Mouse (Mus musculus) stomach, embryonic 14.5 days (tissue): ENCODE measurements at regions not wholly inside any gene's neighbourhood (a gene's known extent, or its start where the extent isn't known, plus 50 kb on each side); places are given as distances from the start of the nearest gene placed in this dataset.

ENCODE experiments used
- ATAC-seq: fragments of 200-750 bp; cut with Nextera tagmentation; 2 replicates; pipeline ENCODE4 v1.8.0; 2017; ENCODE audit warnings: low read depth, moderate TSS enrichment; ENCODE audit not compliant: insufficient number of reproducible peaks, insufficient read depth, low FRiP score
- H3K27ac ChIP-seq: fragments of 300-500 bp; sonication (generic); 2 replicates; pipeline ENCODE4 v1.5.1; 2014; ENCODE audit warnings: mild to moderate bottlenecking, low read length, moderate library complexity, mixed read lengths
- H3K27me3 ChIP-seq: fragments of 300-500 bp; sonication (generic); 2 replicates; pipeline ENCODE4 v1.6.1; 2014; ENCODE audit warnings: low read length, control low read depth, mixed read lengths; ENCODE audit not compliant: control insufficient read depth, insufficient read depth
- H3K36me3 ChIP-seq: fragments of 300-500 bp; sonication (generic); 2 replicates; pipeline ENCODE4 v1.6.1; 2014; ENCODE audit warnings: mild to moderate bottlenecking, control low read depth, low read length, moderate library complexity, mixed read lengths; ENCODE audit not compliant: control insufficient read depth, insufficient read depth
- H3K4me1 ChIP-seq: fragments of 300-500 bp; sonication (generic); 2 replicates; pipeline ENCODE4 v1.6.1; 2014; ENCODE audit warnings: low read length, control low read depth, mixed read lengths; ENCODE audit not compliant: control insufficient read depth, insufficient read depth
- H3K4me2 ChIP-seq: fragments of 300-500 bp; sonication (generic); replicated peaks from 2 replicates; pipeline ENCODE4 v1.6.1; 2014; ENCODE audit warnings: low read depth, low read length, control low read depth
- H3K4me3 ChIP-seq: fragments of 300-500 bp; sonication (generic); 2 replicates; pipeline ENCODE4 v1.5.1; 2014; ENCODE audit warnings: low read depth, low read length, control low read depth
- H3K9ac ChIP-seq: fragments of 300-500 bp; sonication (generic); replicated peaks from 2 replicates; pipeline ENCODE4 v1.6.1; 2014; ENCODE audit warnings: low read depth, mild to moderate bottlenecking, control low read depth, low read length, moderate library complexity, mixed read lengths
- H3K9me3 ChIP-seq: fragments of 300-500 bp; sonication (generic); 2 replicates; pipeline ENCODE4 v1.6.1; 2016; ENCODE audit warnings: low read depth, low read length, control low read depth; ENCODE audit not compliant: control insufficient read depth
- WGBS: fragments of 180-500 bp; shearing (Covaris S2); extraction: QIAGEN DNeasy Blood & Tissue Kit; methylation state at CpG from one replicate; pipeline ENCODE4 v1.1.7; 2014; 5-methylcytosine and 5-hydroxymethylcytosine counted together

- no peak overlapping the region for H3K4me3 ChIP-seq
- H3K9me3 ChIP-seq, result no peaks in the 10 kb centered on the region
- no peak overlapping the region for H3K4me2 ChIP-seq
- ATAC-seq, result no peak
- H3K27ac ChIP-seq, result no peak overlapping the region
- H3K27me3 ChIP-seq, result no peaks in the 10 kb centered on the region
- 58% methylated on average over 5 of the region's 5 CpGs for WGBS
- H3K9ac ChIP-seq, result no peak overlapping the region
- H3K36me3 ChIP-seq, result no peaks in the 10 kb centered on the region
- no peaks in the 10 kb centered on the region for H3K4me1 ChIP-seq
Measured at GRCm38 (mm10) chr13:106643302-106643975, 293.3 kb downstream of the Ipo11 start.

- ATAC-seq, result no peak
- no peaks in the 10 kb centered on the region for H3K4me1 ChIP-seq
- no peak overlapping the region for H3K4me2 ChIP-seq
- H3K27me3 ChIP-seq, result no peaks in the 10 kb centered on the region
- H3K27ac ChIP-seq, result no peak overlapping the region
- no peaks in the 10 kb centered on the region for H3K36me3 ChIP-seq
- H3K4me3 ChIP-seq, result no peak overlapping the region
- no peak overlapping the region for H3K9ac ChIP-seq
- no peaks in the 10 kb centered on the region for H3K9me3 ChIP-seq
- WGBS, result 74% methylated on average over 7 of the region's 7 CpGs
Measured at GRCm38 (mm10) chr13:106638706-106639385, 297.9 kb downstream of the Ipo11 start.

DNA sequence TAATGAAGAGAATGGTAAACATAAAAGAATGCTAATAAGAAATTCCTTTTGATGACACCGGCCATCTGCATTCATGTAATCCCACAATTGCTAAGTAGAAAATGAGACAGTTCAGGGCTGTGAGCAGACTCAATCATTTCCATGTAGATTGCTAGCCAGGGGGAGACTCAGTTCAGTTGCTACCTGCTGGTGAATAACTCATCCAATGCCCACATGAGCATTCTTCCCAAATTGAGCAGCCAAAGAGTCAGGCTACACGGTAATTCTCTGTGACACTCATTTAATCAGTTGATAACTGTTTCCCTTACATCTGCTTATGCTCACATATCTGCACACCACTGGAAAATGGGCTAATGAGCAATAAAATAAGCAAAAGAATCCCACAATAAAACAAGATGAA lies 345.0 kb downstream of the Ipo11 start:
- no peaks in the 10 kb centered on the region for H3K36me3 ChIP-seq
- no peak for ATAC-seq

GRCm38 (mm10) chr13:106567658-106568359 lies 368.9 kb downstream of the Ipo11 start:
- 85% methylated on average over 9 of the region's 9 CpGs for WGBS
- no peak overlapping the region for H3K9ac ChIP-seq
- H3K4me1 ChIP-seq, result no peaks in the 10 kb centered on the region

More for the DNA sequence above, 345.0 kb downstream of the Ipo11 start:
- Histone ChIP-seq H3K9me3 (no peaks in the 10 kb centered on the region), H3K27me3 (no peaks in the 10 kb centered on the region), H3K4me2 (no peak overlapping the region), H3K27ac (no peak overlapping the region), H3K4me3 (no peak overlapping the region), H3K4me1 (no peaks in the 10 kb centered on the region), H3K9ac (no peak overlapping the region)
- WGBS, result 63% methylated on average over 2 of the region's 2 CpGs

GRCm38 (mm10) chr13:106562588-106562987 lies 374.2 kb downstream of the Ipo11 start:
- Histone ChIP-seq H3K27ac (no peak overlapping the region), H3K9ac (no peak overlapping the region), H3K4me2 (no peak overlapping the region), H3K36me3 (no peaks in the 10 kb centered on the region), H3K4me3 (no peak overlapping the region), H3K4me1 (no peaks in the 10 kb centered on the region), H3K27me3 (no peaks in the 10 kb centered on the region), H3K9me3 (no peaks in the 10 kb centered on the region)
- ATAC-seq, result no peak
- WGBS, result 82% methylated on average over 1 of the region's 1 CpGs

More at GRCm38 (mm10) chr13:106567658-106568359, 368.9 kb downstream of the Ipo11 start:
- H3K27ac ChIP-seq, result no peak overlapping the region
- H3K4me3 ChIP-seq, result no peak overlapping the region
- no peaks in the 10 kb centered on the region for H3K36me3 ChIP-seq
- no peak overlapping the region for H3K4me2 ChIP-seq
- H3K27me3 ChIP-seq, result no peaks in the 10 kb centered on the region
- ATAC-seq, result no peak
- H3K9me3 ChIP-seq, result no peaks in the 10 kb centered on the region

GRCm38 (mm10) chr13:106562161-106562560 lies 374.6 kb downstream of the Ipo11 start:
- Histone ChIP-seq H3K27me3 (no peaks in the 10 kb centered on the region), H3K4me3 (no peak overlapping the region), H3K4me1 (no peaks in the 10 kb centered on the region), H3K4me2 (no peak overlapping the region), H3K36me3 (no peaks in the 10 kb centered on the region), H3K9me3 (no peaks in the 10 kb centered on the region), H3K9ac (no peak overlapping the region), H3K27ac (no peak overlapping the region)
- 75% methylated on average over 4 of the region's 4 CpGs for WGBS
- no peak for ATAC-seq

DNA sequence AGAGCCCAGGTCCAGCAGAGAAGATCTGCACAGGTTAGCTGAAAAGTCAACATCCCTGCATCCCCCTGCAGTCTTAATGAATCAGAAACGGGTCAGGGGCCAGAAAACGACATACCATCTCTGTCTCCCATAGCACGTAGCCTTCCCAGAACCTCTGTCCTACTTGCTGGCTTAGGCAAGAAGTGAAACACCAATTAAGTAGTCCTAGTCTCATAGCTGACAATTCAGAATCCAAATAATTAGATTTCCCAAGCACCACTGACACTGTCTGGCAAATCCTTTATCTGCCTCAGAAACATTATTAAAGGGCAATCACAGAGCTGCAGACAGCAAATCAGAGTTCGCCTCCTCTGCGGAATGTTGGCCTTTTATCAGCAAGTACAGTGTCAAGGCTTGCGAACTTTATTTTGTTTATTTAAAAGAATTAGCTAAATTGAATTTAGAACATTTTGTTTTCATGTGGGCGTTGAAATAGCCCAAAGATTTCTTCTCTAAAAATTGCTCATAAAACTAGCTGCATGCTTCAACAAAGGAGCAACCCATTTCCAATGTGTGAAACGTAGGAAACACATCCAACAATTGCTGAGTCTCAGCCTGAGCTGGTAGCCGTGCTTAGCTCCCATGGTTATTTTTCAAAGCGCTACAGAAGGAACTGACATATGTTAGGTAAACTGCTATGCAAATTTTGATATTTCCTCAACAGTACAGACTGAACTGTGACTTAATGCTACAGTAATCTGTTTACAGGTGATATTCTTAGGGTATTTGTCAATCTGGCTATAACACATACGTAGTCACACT lies 411.2 kb downstream of the Ipo11 start:
- Histone ChIP-seq H3K4me2 (no peak overlapping the region), H3K36me3 (no peaks in the 10 kb centered on the region), H3K4me3 (no peak overlapping the region), H3K9ac (no peak overlapping the region), H3K27me3 (no peaks in the 10 kb centered on the region), H3K27ac (no peak overlapping the region), H3K4me1 (no peaks in the 10 kb centered on the region), H3K9me3 (no peaks in the 10 kb centered on the region)
- 69% methylated on average over 11 of the region's 11 CpGs for whole genome bisulfite sequencing
- no peak for ATAC-seq

GRCm38 (mm10) chr13:106514510-106515169 lies 422.1 kb downstream of the Ipo11 start:
- no peaks in the 10 kb centered on the region for H3K27me3 ChIP-seq
- H3K4me1 ChIP-seq, result no peaks in the 10 kb centered on the region
- no peaks in the 10 kb centered on the region for H3K36me3 ChIP-seq
- H3K9ac ChIP-seq, result no peak overlapping the region
- H3K4me2 ChIP-seq, result no peak overlapping the region
- no peaks in the 10 kb centered on the region for H3K9me3 ChIP-seq
- H3K27ac ChIP-seq, result no peak overlapping the region
- ATAC-seq, result no peak
- no peak overlapping the region for H3K4me3 ChIP-seq
- 71% methylated on average over 5 of the region's 5 CpGs for WGBS
